Mouse (Mus musculus) megakaryocyte, embryonic 14.5 days (primary cell): ENCODE measurements around the gene Calr.

Experiments used
- FLI1 ChIP-seq: IDR thresholded peaks from 2 replicates; pipeline ENCODE4 v1.6.1; 2012; ENCODE audit warnings: low read length, inconsistent platforms, mixed read lengths
- GATA1 ChIP-seq: IDR thresholded peaks from 3 replicates; pipeline ENCODE4 v1.6.1; 2012; ENCODE audit warnings: mixed read lengths, low read length, inconsistent platforms, borderline replicate concordance

DNA sequence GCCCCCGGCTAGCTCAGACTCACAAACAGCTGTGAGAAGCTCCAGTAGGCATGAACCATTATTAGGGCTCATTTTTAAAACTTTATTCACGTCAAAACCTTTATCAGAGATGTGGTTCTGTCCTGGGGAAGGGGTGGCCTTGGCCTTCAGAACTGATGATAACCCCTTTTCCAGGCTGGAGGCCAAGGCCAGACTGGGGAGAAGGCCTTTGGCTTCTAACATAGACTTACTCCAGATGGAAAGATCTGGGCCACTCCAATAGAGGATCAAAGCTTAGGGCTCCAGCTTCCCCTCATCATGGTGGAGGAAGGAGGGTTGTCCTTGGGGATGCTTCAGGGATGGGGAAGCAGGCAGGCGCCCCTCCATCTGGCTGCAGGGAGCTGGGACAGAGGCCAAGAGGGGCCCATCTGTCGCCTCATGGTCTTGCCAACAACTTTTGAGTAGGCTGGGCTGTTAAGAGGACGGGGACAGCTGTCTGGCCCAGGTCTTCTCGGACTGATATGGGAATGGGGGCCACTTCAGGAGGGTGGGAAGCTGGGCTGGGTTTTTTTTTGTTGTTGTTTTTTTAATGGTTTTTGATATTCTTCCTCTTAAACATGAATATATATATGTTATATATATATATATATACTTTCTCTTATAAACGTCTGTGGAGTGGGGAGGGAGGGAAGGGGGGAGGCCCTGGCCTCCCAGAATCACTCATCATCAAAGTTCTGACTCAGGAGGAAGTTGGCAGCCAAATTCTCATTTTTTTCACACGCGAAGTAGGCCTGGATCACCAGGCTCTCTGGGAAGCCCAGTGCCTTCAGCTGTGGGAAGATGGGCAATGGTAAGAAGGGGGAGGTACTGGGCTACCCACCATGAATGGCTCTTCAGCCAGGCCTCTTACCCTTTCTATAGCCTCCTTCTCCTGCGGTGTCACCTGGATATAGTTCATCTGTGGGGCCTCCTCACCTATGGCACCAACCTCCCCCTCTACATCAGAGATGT lies 11.6 kb downstream of the Calr start:
- TF ChIP-seq GATA1, result no peak
- TF ChIP-seq FLI1, result no peak
